Mouse (Mus musculus) gastrocnemius, postnatal 14 days (tissue): ENCODE measurements around the gene Bud13. TPM values are rescaled to one million over a fixed set of nuclear protein-coding genes. Genes with fewer than 3 reads are reported as not detected.
A peak's percentile ranks its signal among the peaks of the same experiment; 100 is the strongest.

Experiments used
- DNase-seq: peaks from one replicate; pipeline ENCODE4 v3.0.0; 2021; ENCODE audit warnings: mixed read lengths
- intact Hi-C: fragments of 180-260 bp; cut with DNase I; formaldehyde crosslinking; loops from one replicate; pipeline ENCODE4 v1.15.1; 2025; ENCODE audit warnings: low total_unique reads
- long read RNA-seq, 2 experiments: library from polyadenylated mRNA; stranded (forward); transcript quantifications; one replicate each; pipeline ENCODE4 v2.0.0; 2021
- total RNA-seq, 2 experiments: library from RNA; stranded (reverse); gene quantifications; 2 replicates each; pipeline ENCODE4 v1.2.3; 2021

Bud13 gene
- total RNA-seq = 1 to 10 TPM; 6.4 to 6.7 TPM
- long read RNA-seq, experiment 1, transcript Bud13-201 (10 exons, 2,539 nt) = major isoform, 6 of 7 reads
- long read RNA-seq, experiment 1, partial matches to known transcripts = 1 of 7 reads
- long read RNA-seq, experiment 1, other reads (novel, unspliced or antisense) = 0 of 7 reads
- long read RNA-seq, experiment 2, transcript Bud13-201 (10 exons, 2,539 nt) = major isoform, 7 of 10 reads
- long read RNA-seq, experiment 2, partial matches to known transcripts = 3 of 10 reads
- long read RNA-seq, experiment 2, other reads (novel, unspliced or antisense) = 0 of 10 reads

- intact Hi-C loops = no loop called here
- DNase-seq = peak; percentile 92
Observed at GRCm38 (mm10) chr9:46282631-46283436, at the start of gene Bud13. Bud13 (plus strand) TSS chr9:46283008.

- no peak for DNase-seq
- intact Hi-C loops = no loop called here
Observed at GRCm38 (mm10) chr9:46235196-46235595, 47.6 kb upstream of the Bud13 start.

- no peak for DNase-seq
- intact Hi-C loops = no loop called here
Observed at GRCm38 (mm10) chr9:46235596-46235648, 47.4 kb upstream of the Bud13 start, which contains the start of gene Apoc3. Apoc3 (minus strand) TSS chr9:46235636.

- intact Hi-C loops = no loop called here
- no peak for DNase-seq
Observed at GRCm38 (mm10) chr9:46235649-46236048, 47.2 kb upstream of the Bud13 start.

GRCm38 (mm10) chr9:46238850-46239249, 44.0 kb upstream of the Bud13 start:
- no peak for DNase-seq
- intact Hi-C loops = no loop called here

GRCm38 (mm10) chr9:46240526-46241153, 42.2 kb upstream of the Bud13 start, which contains the start of gene Apoa4:
Apoa4 (plus strand) TSS chr9:46240696.
- no peak for DNase-seq
- intact Hi-C loops = no loop called here

- intact Hi-C loops = no loop called here
- DNase-seq = no peak
Observed at GRCm38 (mm10) chr9:46241818-46242217, 41.0 kb upstream of the Bud13 start.

GRCm38 (mm10) chr9:46243122-46243521, 39.7 kb upstream of the Bud13 start:
- DNase-seq = no peak
- intact Hi-C loops = no loop called here

- DNase-seq = no peak
- intact Hi-C loops = no loop called here
Observed at GRCm38 (mm10) chr9:46243584-46243983, 39.2 kb upstream of the Bud13 start.

- intact Hi-C loops = loop anchor here (5.0 kb wide), 1 partner anchor 240 kb away; no protein-coding TSS in a partner anchor
- DNase-seq = peak; percentile 41
Observed at GRCm38 (mm10) chr9:46246752-46247324, 36.0 kb upstream of the Bud13 start.

GRCm38 (mm10) chr9:46256177-46256576, 26.6 kb upstream of the Bud13 start:
- DNase-seq = no peak
- intact Hi-C loops = no loop called here

GRCm38 (mm10) chr9:46256658-46257385, 26.0 kb upstream of the Bud13 start:
- no peak for DNase-seq
- intact Hi-C loops = no loop called here

- intact Hi-C loops = no loop called here
- no peak for DNase-seq
Observed at GRCm38 (mm10) chr9:46257546-46257945, 25.3 kb upstream of the Bud13 start.

- intact Hi-C loops = no loop called here
- no peak for DNase-seq
Observed at GRCm38 (mm10) chr9:46259111-46259510, 23.7 kb upstream of the Bud13 start.

GRCm38 (mm10) chr9:46261131-46261530, 21.7 kb upstream of the Bud13 start:
- intact Hi-C loops = no loop called here
- DNase-seq = no peak

- intact Hi-C loops = no loop called here
Observed at GRCm38 (mm10) chr9:46268343-46268873, 14.4 kb upstream of the Bud13 start, which contains the start of gene Apoa5. Apoa5 (plus strand) TSS chr9:46268633.

GRCm38 (mm10) chr9:46269125-46269524, 13.7 kb upstream of the Bud13 start:
- intact Hi-C loops = no loop called here
- no peak for DNase-seq

More at GRCm38 (mm10) chr9:46268343-46268873, 14.4 kb upstream of the Bud13 start, which contains the start of gene Apoa5:
- DNase-seq = no peak

- intact Hi-C loops = no loop called here
- no peak for DNase-seq
Observed at GRCm38 (mm10) chr9:46270782-46271181, 12.0 kb upstream of the Bud13 start.

GRCm38 (mm10) chr9:46272070-46272469, 10.7 kb upstream of the Bud13 start:
- intact Hi-C loops = no loop called here
- DNase-seq = no peak
